Mouse (Mus musculus): Measurements from ENCODE around the gene Chac1. TPM values are rescaled to one million over a fixed set of nuclear protein-coding genes. Genes with fewer than 3 reads are reported as not detected.

Gene Chac1
- polyA plus RNA-seq, 1 experiment from 2014 or later, result 14.9 TPM

DNA sequence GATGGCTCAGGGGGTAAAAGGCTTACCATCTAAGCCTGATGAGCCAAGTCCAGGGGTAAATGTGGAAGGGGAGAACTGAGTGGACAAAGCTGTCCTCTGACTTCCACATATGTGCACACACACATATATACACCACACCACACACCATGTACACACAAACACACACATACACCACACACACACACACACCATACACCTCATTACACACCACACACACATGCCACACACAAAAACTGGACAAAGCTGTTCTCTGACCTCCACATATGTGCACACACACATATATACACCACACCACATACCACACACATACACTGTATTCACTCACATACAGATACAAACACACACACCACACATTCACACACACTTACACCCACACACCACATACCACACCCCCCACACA is 5.3 kb downstream of the Chac1 start:
- H3K9ac ChIP-seq (ENCODE audit: low read depth, low read length), result no peak overlapping the region
- no peak overlapping the region for H3K4me3 ChIP-seq (ENCODE audit: low read length)
- no peak overlapping the region for H3K27ac ChIP-seq (ENCODE audit: low read depth, low read length)
- H3K27me3 ChIP-seq (replicated peaks; ENCODE audit: control insufficient read depth, insufficient read depth, low read length), result no peaks in the 10 kb centered on the region
- peaks cover 8% of the 10 kb centered on the region; the same call in 1 of the 2 replicates for H3K36me3 ChIP-seq (ENCODE audit: control insufficient read depth, insufficient read depth, low read length)
- H3K9me3 ChIP-seq (ENCODE audit: control insufficient read depth, low read length), result peaks cover 10% of the 10 kb centered on the region
- no peak overlapping the region for H3K4me2 ChIP-seq (ENCODE audit: low read length)
- H3K4me1 ChIP-seq (ENCODE audit: control insufficient read depth, insufficient read depth, low read depth, low read length), result no peaks in the 10 kb centered on the region
- ATAC-seq, result no peak

GRCm38 (mm10) chr2:119356805-119357204 is 5.8 kb downstream of the Chac1 start:
- Histone ChIP-seq H3K9me3 (ENCODE audit: control insufficient read depth, low read length) (peaks cover 13% of the 10 kb centered on the region), H3K4me1 (ENCODE audit: control insufficient read depth, insufficient read depth, low read depth, low read length) (no peaks in the 10 kb centered on the region), H3K27ac (ENCODE audit: low read depth, low read length) (no peak overlapping the region), H3K27me3 (replicated peaks; ENCODE audit: control insufficient read depth, insufficient read depth, low read length) (no peaks in the 10 kb centered on the region), H3K9ac (ENCODE audit: low read depth, low read length) (no peak overlapping the region), H3K36me3 (ENCODE audit: control insufficient read depth, insufficient read depth, low read length) (peaks cover 8% of the 10 kb centered on the region; the same call in 1 of the 2 replicates), H3K4me2 (ENCODE audit: low read length) (no peak overlapping the region), H3K4me3 (ENCODE audit: low read length) (no peak overlapping the region)
- 91% methylated on average over 5 of the region's 5 CpGs for WGBS
- ATAC-seq, result no peak

DNA sequence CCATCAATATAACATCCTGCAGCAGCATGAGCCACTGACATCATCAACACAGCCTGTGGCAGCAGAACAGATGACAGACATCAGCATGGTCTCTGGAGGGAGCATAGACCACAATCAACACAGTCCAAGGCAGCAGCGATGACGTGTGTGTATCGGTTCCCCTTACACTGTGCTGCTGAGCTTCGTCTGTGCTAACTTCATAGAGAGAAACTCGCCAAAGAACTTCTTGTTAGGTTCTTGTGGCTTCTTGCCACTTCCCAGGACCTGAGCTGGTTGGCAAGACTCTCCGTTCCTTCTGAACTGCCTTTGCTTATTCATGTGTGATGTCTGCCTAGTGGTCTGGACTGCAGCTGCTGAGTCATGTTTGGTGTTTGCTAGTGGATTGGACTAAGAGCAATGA is 7.2 kb downstream of the Chac1 start:
- Histone ChIP-seq H3K27me3 (replicated peaks; ENCODE audit: control insufficient read depth, insufficient read depth, low read length) (no peaks in the 10 kb centered on the region), H3K27ac (ENCODE audit: low read depth, low read length) (no peak overlapping the region), H3K4me2 (ENCODE audit: low read length) (no peak overlapping the region), H3K9me3 (ENCODE audit: control insufficient read depth, low read length) (peaks cover 16% of the 10 kb centered on the region), H3K4me3 (ENCODE audit: low read length) (no peak overlapping the region), H3K36me3 (ENCODE audit: control insufficient read depth, insufficient read depth, low read length) (peaks cover 6% of the 10 kb centered on the region; the same call in 1 of the 2 replicates), H3K9ac (ENCODE audit: low read depth, low read length) (no peak overlapping the region), H3K4me1 (ENCODE audit: control insufficient read depth, insufficient read depth, low read depth, low read length) (no peaks in the 10 kb centered on the region)
- no peak for ATAC-seq
- WGBS, result 94% methylated on average over 6 of the region's 6 CpGs

- H3K4me1 ChIP-seq (ENCODE audit: control insufficient read depth, insufficient read depth, low read depth, low read length), result no peaks in the 10 kb centered on the region
- WGBS, result 85% methylated on average over 2 of the region's 2 CpGs
Observed at GRCm38 (mm10) chr2:119359721-119360291, 8.8 kb downstream of the Chac1 start.

DNA sequence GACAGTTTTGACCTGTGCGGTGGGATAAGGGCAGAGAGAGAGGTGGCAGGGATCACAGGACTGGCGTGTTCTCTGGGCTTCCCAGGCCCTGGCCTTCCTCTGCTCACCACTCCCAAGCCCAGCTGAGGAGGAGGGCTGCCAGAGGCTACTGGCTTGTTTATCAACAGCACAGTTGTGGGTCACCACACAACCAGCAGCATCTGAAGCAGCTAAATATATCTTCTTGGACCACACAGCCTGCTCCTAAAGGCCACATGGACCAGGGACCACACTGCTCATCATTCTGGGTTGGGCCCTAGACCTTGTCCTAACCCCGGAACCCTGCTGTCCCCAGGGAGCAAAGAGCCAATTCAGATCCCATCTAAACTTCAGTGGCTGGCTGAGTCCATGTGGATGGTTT is 13.9 kb downstream of the Chac1 start:
- 91% methylated on average over 3 of the region's 3 CpGs for WGBS
- no peak overlapping the region for H3K27ac ChIP-seq (ENCODE audit: low read depth, low read length)
- no peak for ATAC-seq
- no peak overlapping the region for H3K4me2 ChIP-seq (ENCODE audit: low read length)
- H3K4me3 ChIP-seq (ENCODE audit: low read length), result no peak overlapping the region
- H3K36me3 ChIP-seq (ENCODE audit: control insufficient read depth, insufficient read depth, low read length), result peaks cover 4% of the 10 kb centered on the region
- no peaks in the 10 kb centered on the region for H3K4me1 ChIP-seq (ENCODE audit: control insufficient read depth, insufficient read depth, low read depth, low read length)
- no peak overlapping the region for H3K9ac ChIP-seq (ENCODE audit: low read depth, low read length)
- peaks cover 16% of the 10 kb centered on the region for H3K9me3 ChIP-seq (ENCODE audit: control insufficient read depth, low read length)
- H3K27me3 ChIP-seq (replicated peaks; ENCODE audit: control insufficient read depth, insufficient read depth, low read length), result no peaks in the 10 kb centered on the region

More at GRCm38 (mm10) chr2:119359721-119360291, 8.8 kb downstream of the Chac1 start:
- ATAC-seq, result no peak
- no peak overlapping the region for H3K4me2 ChIP-seq (ENCODE audit: low read length)
- H3K4me3 ChIP-seq (ENCODE audit: low read length), result no peak overlapping the region
- no peak overlapping the region for H3K9ac ChIP-seq (ENCODE audit: low read depth, low read length)
- no peaks in the 10 kb centered on the region for H3K27me3 ChIP-seq (replicated peaks; ENCODE audit: control insufficient read depth, insufficient read depth, low read length)
- H3K36me3 ChIP-seq (ENCODE audit: control insufficient read depth, insufficient read depth, low read length), result no peaks in the 10 kb centered on the region
- H3K9me3 ChIP-seq (ENCODE audit: control insufficient read depth, low read length), result peaks cover 16% of the 10 kb centered on the region
- no peak overlapping the region for H3K27ac ChIP-seq (ENCODE audit: low read depth, low read length)

GRCm38 (mm10) chr2:119367346-119367745 is 16.3 kb downstream of the Chac1 start:
- no peak overlapping the region for H3K4me3 ChIP-seq (ENCODE audit: low read length)
- 88% methylated on average over 3 of the region's 3 CpGs for WGBS
- no peaks in the 10 kb centered on the region for H3K27me3 ChIP-seq (replicated peaks; ENCODE audit: control insufficient read depth, insufficient read depth, low read length)
- no peaks in the 10 kb centered on the region for H3K4me1 ChIP-seq (ENCODE audit: control insufficient read depth, insufficient read depth, low read depth, low read length)
- peaks cover 12% of the 10 kb centered on the region for H3K36me3 ChIP-seq (ENCODE audit: control insufficient read depth, insufficient read depth, low read length)
- no peak for ATAC-seq
- no peaks in the 10 kb centered on the region for H3K9me3 ChIP-seq (ENCODE audit: control insufficient read depth, low read length)
- no peak overlapping the region for H3K27ac ChIP-seq (ENCODE audit: low read depth, low read length)
- no peak overlapping the region for H3K9ac ChIP-seq (ENCODE audit: low read depth, low read length)
- no peak overlapping the region for H3K4me2 ChIP-seq (ENCODE audit: low read length)

DNA sequence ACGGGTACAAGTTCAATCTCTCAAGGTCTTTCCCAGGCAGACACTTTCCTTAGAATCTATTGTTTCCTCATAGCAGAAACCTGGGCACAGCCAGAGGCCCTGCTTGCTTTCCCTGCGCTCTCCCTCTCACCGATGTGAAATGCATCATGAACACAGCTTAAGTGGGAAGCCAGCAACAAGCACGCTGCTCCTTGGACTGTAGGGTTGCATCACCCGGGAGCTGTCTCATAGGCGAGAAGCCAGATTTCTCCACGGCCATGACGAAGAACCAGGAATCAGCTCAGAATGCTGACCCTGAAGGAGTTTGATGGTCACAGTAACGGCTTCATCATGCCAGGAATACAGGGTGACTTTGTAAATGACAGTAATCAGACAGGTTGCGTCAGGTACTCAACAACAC is 19.1 kb downstream of the Chac1 start:
- no peak for ATAC-seq
- H3K27me3 ChIP-seq (replicated peaks; ENCODE audit: control insufficient read depth, insufficient read depth, low read length), result no peaks in the 10 kb centered on the region
- H3K4me1 ChIP-seq (ENCODE audit: control insufficient read depth, insufficient read depth, low read depth, low read length), result no peaks in the 10 kb centered on the region
- H3K9me3 ChIP-seq (ENCODE audit: control insufficient read depth, low read length), result no peaks in the 10 kb centered on the region
- no peak overlapping the region for H3K4me2 ChIP-seq (ENCODE audit: low read length)
- H3K4me3 ChIP-seq (ENCODE audit: low read length), result no peak overlapping the region
- WGBS, result 95% methylated on average over 10 of the region's 10 CpGs
- H3K27ac ChIP-seq (ENCODE audit: low read depth, low read length), result no peak overlapping the region
- H3K9ac ChIP-seq (ENCODE audit: low read depth, low read length), result no peak overlapping the region
- peaks cover 32% of the 10 kb centered on the region for H3K36me3 ChIP-seq (ENCODE audit: control insufficient read depth, insufficient read depth, low read length)

- Histone ChIP-seq H3K9me3 (ENCODE audit: control insufficient read depth, low read length) (no peaks in the 10 kb centered on the region), H3K27me3 (replicated peaks; ENCODE audit: control insufficient read depth, insufficient read depth, low read length) (no peaks in the 10 kb centered on the region), H3K4me1 (ENCODE audit: control insufficient read depth, insufficient read depth, low read depth, low read length) (no peaks in the 10 kb centered on the region), H3K27ac (ENCODE audit: low read depth, low read length) (no peak overlapping the region), H3K36me3 (ENCODE audit: control insufficient read depth, insufficient read depth, low read length) (peaks cover 60% of the 10 kb centered on the region), H3K4me3 (ENCODE audit: low read length) (no peak overlapping the region), H3K9ac (ENCODE audit: low read depth, low read length) (no peak overlapping the region), H3K4me2 (ENCODE audit: low read length) (no peak overlapping the region)
- whole genome bisulfite sequencing, result 79% methylated on average over 9 of the region's 9 CpGs
- ATAC-seq, result no peak
Observed at GRCm38 (mm10) chr2:119377286-119377685, 26.3 kb downstream of the Chac1 start.

DNA sequence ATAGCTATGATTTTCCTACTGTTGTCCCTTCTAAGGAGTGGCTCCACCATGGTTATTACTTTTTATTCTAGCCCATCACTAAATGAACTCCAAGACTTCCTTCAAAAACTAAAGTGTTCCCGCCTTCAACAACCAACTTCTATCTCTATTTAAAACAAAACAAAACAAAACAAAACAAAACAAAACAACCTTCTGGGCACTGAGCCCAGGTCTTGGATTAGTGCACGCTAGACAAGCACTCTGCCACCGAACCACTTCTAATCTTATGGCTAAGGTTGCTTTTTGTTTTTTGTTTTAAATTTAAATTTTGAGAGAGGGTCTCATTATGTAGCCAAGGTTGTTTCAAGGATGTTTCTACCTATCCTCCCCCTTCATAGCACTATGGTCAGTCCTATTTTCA is 26.8 kb downstream of the Chac1 start:
- 69% methylated on average over 3 of the region's 3 CpGs for WGBS
- no peak overlapping the region for H3K4me3 ChIP-seq (ENCODE audit: low read length)
- peaks cover 58% of the 10 kb centered on the region for H3K36me3 ChIP-seq (ENCODE audit: control insufficient read depth, insufficient read depth, low read length)
- no peaks in the 10 kb centered on the region for H3K9me3 ChIP-seq (ENCODE audit: control insufficient read depth, low read length)
- no peaks in the 10 kb centered on the region for H3K27me3 ChIP-seq (replicated peaks; ENCODE audit: control insufficient read depth, insufficient read depth, low read length)
- no peaks in the 10 kb centered on the region for H3K4me1 ChIP-seq (ENCODE audit: control insufficient read depth, insufficient read depth, low read depth, low read length)
- no peak overlapping the region for H3K4me2 ChIP-seq (ENCODE audit: low read length)
- no peak for ATAC-seq
- H3K27ac ChIP-seq (ENCODE audit: low read depth, low read length), result no peak overlapping the region
- no peak overlapping the region for H3K9ac ChIP-seq (ENCODE audit: low read depth, low read length)

DNA sequence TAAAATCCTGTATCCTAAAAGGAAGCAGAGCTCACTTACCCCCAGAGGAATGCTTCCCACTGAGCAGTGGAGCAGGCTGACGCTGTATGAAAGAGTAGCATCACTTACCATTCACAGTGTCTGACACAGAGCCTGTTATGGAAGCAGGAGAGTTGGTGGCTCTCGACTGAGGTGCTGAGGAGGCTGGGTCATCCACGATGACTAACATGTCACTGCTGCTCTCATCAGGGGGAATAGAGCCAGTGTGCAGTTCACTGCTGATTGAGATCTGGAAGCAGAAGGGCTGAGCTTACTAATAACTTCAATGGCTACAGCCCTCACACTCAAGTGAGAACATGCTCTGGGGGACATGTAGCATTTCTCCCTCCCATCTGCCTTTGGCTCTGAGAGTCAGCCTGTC is 28.4 kb downstream of the Chac1 start:
- no peak overlapping the region for H3K27ac ChIP-seq (ENCODE audit: low read depth, low read length)
- peaks cover 48% of the 10 kb centered on the region for H3K36me3 ChIP-seq (ENCODE audit: control insufficient read depth, insufficient read depth, low read length)
- no peak overlapping the region for H3K9ac ChIP-seq (ENCODE audit: low read depth, low read length)
- no peaks in the 10 kb centered on the region for H3K9me3 ChIP-seq (ENCODE audit: control insufficient read depth, low read length)
- no peaks in the 10 kb centered on the region for H3K4me1 ChIP-seq (ENCODE audit: control insufficient read depth, insufficient read depth, low read depth, low read length)
- H3K4me2 ChIP-seq (ENCODE audit: low read length), result no peak overlapping the region
- no peak for ATAC-seq
- H3K4me3 ChIP-seq (ENCODE audit: low read length), result no peak overlapping the region
- 92% methylated on average over 3 of the region's 3 CpGs for WGBS
- H3K27me3 ChIP-seq (replicated peaks; ENCODE audit: control insufficient read depth, insufficient read depth, low read length), result no peaks in the 10 kb centered on the region
